ENCODE assay signal across 8 mouse cellular contexts in the genomic region with DNA sequence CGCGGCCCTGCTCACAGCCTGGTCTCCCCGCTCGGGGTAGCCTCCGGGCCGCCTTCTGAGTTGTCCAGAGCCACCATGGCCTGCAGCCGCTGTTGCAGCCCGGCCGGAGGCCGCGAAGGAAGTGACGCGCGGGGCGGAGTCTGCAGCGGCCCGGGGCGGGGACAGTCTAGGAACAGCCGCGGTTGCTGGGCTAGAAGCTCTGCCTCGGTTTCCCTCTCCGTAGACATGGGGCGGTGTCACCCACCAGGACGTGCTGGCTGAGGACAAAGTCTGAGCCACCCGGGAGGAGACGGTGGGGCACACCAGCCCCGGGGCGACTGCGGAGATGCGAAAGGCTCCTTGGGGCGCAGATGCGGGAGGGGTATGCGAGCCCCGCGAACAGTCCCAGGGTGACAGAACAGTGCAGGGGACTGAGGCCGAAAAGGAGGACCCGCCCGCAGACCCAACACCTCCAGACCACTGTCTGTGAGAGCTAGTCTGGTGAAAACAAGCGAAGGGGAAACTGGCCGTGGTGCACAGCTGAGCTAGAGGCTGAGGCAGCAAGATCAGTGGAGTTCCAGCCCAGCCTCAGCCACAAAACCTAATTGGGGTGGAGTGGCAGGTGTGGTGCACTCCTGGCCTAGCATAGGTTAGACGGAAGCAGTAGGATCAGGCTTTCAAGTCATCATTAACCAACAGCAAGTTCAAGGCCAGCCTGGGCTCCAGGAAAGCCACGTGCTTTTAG. TPM values are rescaled to one million over a fixed set of nuclear protein-coding genes. Genes with fewer than 3 reads are reported as not detected.
DNase-seq lines count a peak whose midpoint lies in the region; ATAC-seq lines count a peak whose summit lies in the region.

A gene (plus strand): TSS at position 164 of the 724 bp plus-strand sequence.

- peak; percentile 74 for DNase-seq in adipocyte (ENCODE audit: low spot score)
- DNase-seq in embryo, embryonic 10 days (ENCODE audit: low spot score), result peak; percentile 83
- DNase-seq in gastrocnemius, postnatal 14 days, result peak; percentile 89
- DNase-seq in left cerebral cortex, postnatal 10 days (ENCODE audit: extremely low spot score in 1 of 2, low spot score in 2 of 2), result peak; percentile 76 to 93
- DNase-seq in right cerebral cortex, postnatal 10 days (ENCODE audit: low spot score in 2 of 2), result peak; percentile 88 to 90
- peak; percentile 91 for DNase-seq in urinary bladder, postnatal 14 days (ENCODE audit: low spot score)

- H3K9me3 ChIP-seq in megakaryocyte, embryonic 14.5 days, result 0 out of 2 replicates have a peak, but pooled peaks cover 6% of the 10 kb centered on the region

- H3K27me3 ChIP-seq in megakaryocyte, embryonic 14.5 days (replicated peaks), result peaks cover 19% of the 10 kb centered on the region

- peak; percentile 94 for ATAC-seq in inflammation-experienced regulatory T-cells, adult 6 months

- H3K4me3 ChIP-seq in megakaryocyte, embryonic 14.5 days (replicated peaks), result peak within 1 kb of the TSS; percentile 98

- H3K36me3 ChIP-seq in megakaryocyte, embryonic 14.5 days (replicated peaks; ENCODE audit: low read length), result peaks cover 35% of the 10 kb centered on the region

- peaks cover 89% of the 10 kb centered on the region for H3K4me1 ChIP-seq in megakaryocyte, embryonic 14.5 days

- intact Hi-C loops in gastrocnemius, postnatal 14 days (cut with DNase I; ENCODE audit: low total_unique reads), result loop anchor here (5.0 kb wide), 1 partner anchor 35 kb away; no protein-coding TSS in a partner anchor
- intact Hi-C loops in left cerebral cortex, postnatal 10 days (cut with DNase I), result no loop called here

RNA-seq across cellular contexts. Expression of the gene that starts here (rescaled TPM):
- total RNA-seq in gastrocnemius, postnatal 14 days (2021), result under 1 TPM; 0.27 to 0.44 TPM
- not detected for polyA plus RNA-seq in inflammation-experienced regulatory T-cells, adult 6 months (2017; shearing (Covaris generic))
- total RNA-seq in left cerebral cortex, postnatal 10 days (2021), result 1 to 10 TPM; 6.8 to 8.4 TPM
- 2.7 and 4.5 TPM in 2 replicates for polyA plus RNA-seq in megakaryocyte, embryonic 14.5 days (2012; ENCODE audit: insufficient read depth, low replicate concordance)

Comparison
In these comparisons a context has a peak if more than half of its experiments do, and no peak if none do; other contexts are left out.
1. Peak in every context shown above with its lines: DNase-seq, ATAC-seq and H3K4me3 ChIP-seq.
2. RNA of the gene that starts here (total RNA-seq): 6.8 to 8.4 TPM in left cerebral cortex, postnatal 10 days; 0.27 to 0.44 TPM in gastrocnemius, postnatal 14 days; every median in the first group is over 4 times any median in the second.
3. Peak in DNase-seq in gastrocnemius, postnatal 14 days; RNA of the gene not detected or under 1 TPM.
4. Peak in ATAC-seq in inflammation-experienced regulatory T-cells, adult 6 months; RNA of the gene not detected or under 1 TPM.